22 mouse cellular contexts compared by ENCODE assay signal in genomic region chr6:42375131-42375530, GRCm38 (mm10). TPM values are rescaled to one million over a fixed set of nuclear protein-coding genes. Genes with fewer than 3 reads are reported as not detected.
"Had no signal": no experiment of that assay in that cellular context is flagged by ENCODE, and none has a peak within 500 bp of the region (broad histone marks: within the 10 kb centered on the region; RNA-seq: fewer than 3 reads in every experiment).

No protein-coding gene starts in this region.

- H3K9me3 ChIP-seq: liver, embryonic 15.5 days; megakaryocyte, embryonic 14.5 days; midbrain, embryonic 15.5 days; neural tube, embryonic 13.5 days; stomach, embryonic 15.5 days had no signal

- H3K9ac ChIP-seq: liver, embryonic 15.5 days; midbrain, embryonic 15.5 days; neural tube, embryonic 13.5 days; stomach, embryonic 15.5 days had no signal

- H3K36me3 ChIP-seq: liver, embryonic 15.5 days; midbrain, embryonic 15.5 days; neural tube, embryonic 13.5 days; stomach, embryonic 15.5 days had no signal

- ATAC-seq: midbrain, embryonic 15.5 days had no signal

- H3K4me2 ChIP-seq: liver, embryonic 15.5 days; midbrain, embryonic 11.5 days; midbrain, embryonic 15.5 days; neural tube, embryonic 13.5 days; stomach, embryonic 15.5 days had no signal

- H3K4me3 ChIP-seq: layer of hippocampus, adult 2 months; left cerebral cortex, adult 2 months; liver, embryonic 15.5 days; megakaryocyte, embryonic 14.5 days; midbrain, embryonic 15.5 days; neural tube, embryonic 13.5 days; stomach, embryonic 15.5 days had no signal

- DNase-seq: kidney, adult 9 months; kidney, postnatal 10 days; kidney, postnatal 4 days; liver; lung, adult 2 months; right cerebral cortex, postnatal 14 days; thymus, adult 2 months; thymus, postnatal 25 days had no signal

- H3K27ac ChIP-seq: layer of hippocampus, adult 2 months; left cerebral cortex, adult 2 months; liver, embryonic 15.5 days; macrophage; midbrain, embryonic 15.5 days; neural tube, embryonic 13.5 days; stomach, embryonic 15.5 days had no signal

- H3K27me3 ChIP-seq: megakaryocyte, embryonic 14.5 days; stomach, embryonic 15.5 days had no signal

RNA-seq across cellular contexts. Expression of gene Epha1, which starts 2.1 kb away (rescaled TPM):
- total RNA-seq: layer of hippocampus, adult 2 months; monocyte, adult 5-6 weeks had no signal
- polyA plus RNA-seq: macrophage had no signal

RNA-seq across cellular contexts. Expression of gene Tas2r143, which starts 24.9 kb away (rescaled TPM):
- total RNA-seq: layer of hippocampus, adult 2 months; layer of hippocampus, postnatal 25 days; left cerebral cortex, adult 2 months; left cerebral cortex, postnatal 14 days had no signal
- polyA plus RNA-seq: limb, embryonic 11.5 days; liver, embryonic 15.5 days; macrophage; midbrain, embryonic 11.5 days; midbrain, embryonic 15.5 days; neural tube, embryonic 13.5 days; stomach, embryonic 15.5 days; testis, adult 2 months had no signal

RNA-seq across cellular contexts. Expression of gene Tas2r135, which starts 30.1 kb away (rescaled TPM):
- total RNA-seq: layer of hippocampus, adult 2 months; layer of hippocampus, postnatal 25 days; left cerebral cortex, adult 2 months; left cerebral cortex, postnatal 14 days; monocyte, adult 5-6 weeks had no signal
- polyA plus RNA-seq: limb, embryonic 11.5 days; liver, embryonic 15.5 days; macrophage; midbrain, embryonic 11.5 days; midbrain, embryonic 15.5 days; neural tube, embryonic 13.5 days; stomach, embryonic 15.5 days; testis, adult 2 months; thymus, adult 2 months had no signal

RNA-seq across cellular contexts. Expression of gene Fam131b, which starts 50.7 kb away (rescaled TPM):
- total RNA-seq: monocyte, adult 5-6 weeks had no signal
- polyA plus RNA-seq: liver, embryonic 15.5 days; macrophage had no signal
